Mouse (Mus musculus): ENCODE data around the gene C87436.

C87436 gene

DNA sequence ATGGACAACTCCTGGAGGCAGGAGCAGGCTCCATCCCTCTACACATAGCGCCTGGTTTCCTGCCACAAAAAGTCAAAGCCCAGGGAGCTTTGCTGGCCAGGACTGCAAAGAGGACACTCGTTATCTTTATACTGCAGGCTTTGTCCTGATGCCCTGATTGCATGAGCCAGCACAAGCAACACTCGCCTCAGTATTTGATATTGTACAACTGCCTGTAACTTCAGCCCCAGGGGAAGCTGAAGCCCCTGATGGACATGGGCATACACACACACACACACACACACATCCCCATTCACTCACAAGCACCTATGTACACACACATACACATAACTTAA, 71.7 kb downstream of the C87436 start:
- DNase-seq (ENCODE audit: extremely low spot score) = no peak

DNA sequence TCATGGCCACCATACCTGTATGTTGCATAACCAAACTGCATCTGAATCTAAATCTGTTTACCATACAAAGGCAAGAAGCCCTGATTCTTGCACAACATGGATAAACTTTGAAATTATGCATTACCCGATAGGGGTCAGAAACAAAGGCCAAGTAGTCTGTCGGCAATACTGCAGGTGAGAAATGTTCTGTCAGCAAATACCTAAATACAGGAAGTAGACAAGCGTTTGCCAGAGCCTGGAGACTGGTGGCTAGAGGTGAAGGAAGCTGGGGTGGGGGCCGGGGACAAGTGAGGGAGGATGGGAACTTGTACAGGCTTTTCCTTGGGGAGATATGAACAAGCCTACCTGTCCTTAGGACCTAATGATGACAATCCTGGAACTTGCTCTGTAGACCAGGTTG, 72.8 kb downstream of the C87436 start:
- DNase-seq (ENCODE audit: extremely low spot score) = no peak

DNA sequence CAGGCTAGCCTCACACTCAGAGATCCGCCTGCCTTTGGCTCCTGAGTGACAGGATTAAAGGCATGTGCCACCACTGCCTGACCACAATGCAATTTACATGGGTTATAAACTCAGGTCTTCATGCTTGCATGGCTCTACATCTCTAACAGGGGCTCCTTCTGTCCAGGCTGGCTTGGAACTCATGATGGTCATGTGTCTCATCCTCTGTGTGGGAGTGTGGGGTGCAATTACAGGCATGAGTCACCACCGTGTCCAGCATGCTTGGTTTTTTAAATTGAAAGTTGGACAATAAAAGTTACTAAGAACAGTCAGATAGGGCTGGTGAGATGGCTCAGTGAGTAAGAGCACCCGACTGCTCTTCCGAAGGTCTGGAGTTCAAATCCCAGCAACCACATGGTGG, 75.1 kb downstream of the C87436 start:
- no peak for DNase-seq (ENCODE audit: extremely low spot score)

DNA sequence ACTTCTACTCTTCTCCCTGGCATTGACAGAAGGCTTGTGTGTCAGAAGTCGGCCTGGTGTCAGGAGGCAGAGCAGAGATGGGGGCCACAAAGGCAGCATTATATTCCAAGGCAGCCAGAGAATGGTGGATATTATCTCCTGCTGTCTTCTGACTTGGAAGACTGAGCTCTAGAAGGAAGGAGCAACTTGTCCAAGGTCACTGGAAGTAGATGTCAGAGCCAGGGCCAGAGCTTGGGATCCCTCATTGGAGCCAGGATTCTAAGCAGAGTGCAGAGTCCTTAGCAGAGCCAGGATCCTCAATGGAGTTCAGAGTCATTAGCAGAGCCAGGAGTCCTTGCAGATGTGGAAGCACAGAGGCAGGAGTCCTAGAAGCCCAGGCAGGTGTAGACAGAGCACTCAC, 77.8 kb downstream of the C87436 start:
- DNase-seq (ENCODE audit: extremely low spot score) = no peak

DNA sequence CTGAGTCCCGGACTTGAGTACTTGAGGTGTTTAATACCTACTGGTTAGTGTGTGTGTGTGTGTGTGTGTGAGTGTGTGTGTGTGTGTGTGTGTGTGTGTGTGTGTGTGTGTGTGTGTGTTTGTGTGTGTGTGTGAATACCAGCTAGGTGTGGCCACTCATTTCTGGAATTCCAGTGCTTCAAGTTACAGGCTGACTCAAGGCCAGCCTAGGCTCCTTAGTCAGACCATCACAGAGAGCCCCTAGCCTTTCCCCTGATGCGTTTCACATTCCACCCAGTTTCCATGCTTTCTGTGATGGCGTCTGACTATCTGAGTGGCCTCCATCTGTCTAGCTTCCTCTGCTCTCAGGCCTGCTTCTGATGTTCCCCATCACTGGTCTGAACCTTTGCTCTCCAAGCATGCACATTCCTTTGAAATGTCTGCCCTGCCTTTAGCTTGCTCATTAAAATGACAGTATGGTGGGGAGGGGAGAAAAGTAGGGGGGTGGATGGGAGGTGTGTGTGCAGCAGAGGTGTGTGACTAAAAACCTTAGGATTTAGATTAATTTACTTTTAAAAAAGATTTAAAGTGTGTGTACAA, 81.7 kb downstream of the C87436 start:
- no peak for DNase-seq (ENCODE audit: extremely low spot score)

DNA sequence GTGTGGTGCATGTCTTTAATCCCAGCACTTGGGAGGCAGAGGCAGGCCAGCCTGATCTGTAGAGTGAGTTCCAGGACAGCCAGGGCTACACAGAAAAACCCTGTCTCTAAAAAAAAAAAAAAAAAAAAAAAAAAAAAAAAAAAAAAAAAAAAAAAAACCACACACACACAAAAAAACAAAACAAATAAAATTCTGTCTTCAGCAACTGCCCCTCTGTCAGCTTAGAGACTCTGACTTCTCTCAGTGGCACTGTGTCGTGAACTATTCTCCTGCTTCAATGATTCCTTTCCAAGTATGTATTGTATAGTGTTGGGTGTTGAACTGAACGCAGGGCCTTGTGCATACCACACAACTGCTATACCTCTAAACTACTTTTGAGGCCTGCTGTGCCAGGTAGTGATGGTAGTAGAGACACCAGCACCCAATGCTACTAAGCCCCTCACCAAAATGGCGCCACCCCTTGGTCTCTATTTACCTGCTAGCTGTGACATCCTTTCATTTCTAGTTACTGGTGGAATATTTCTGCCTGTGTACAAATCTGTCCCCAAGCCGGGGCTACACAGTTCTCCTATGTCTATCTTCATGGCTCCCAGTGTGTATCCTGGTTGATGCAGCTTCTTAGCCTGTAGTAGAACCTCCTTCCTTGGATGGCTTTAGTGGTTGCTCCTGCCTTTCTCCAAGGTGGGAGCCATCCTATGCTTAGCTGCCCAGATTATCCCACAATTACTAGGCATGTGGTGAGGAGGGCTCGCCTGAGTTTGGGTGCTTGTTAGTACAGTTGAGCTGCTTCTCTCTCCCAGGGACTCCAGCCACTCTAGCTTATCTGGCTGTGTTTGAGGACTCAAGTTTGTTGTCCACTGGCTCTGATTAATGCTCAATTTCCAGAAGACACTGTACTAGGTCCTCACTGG, 84.1 kb downstream of the C87436 start:
- DNase-seq (ENCODE audit: extremely low spot score) = peak; percentile 33
